Mouse (Mus musculus): Measurements from ENCODE around the gene Gm11939. TPM values are rescaled to one million over a fixed set of nuclear protein-coding genes. Genes with fewer than 3 reads are reported as not detected.
"Not testable (repeated sequence)": the region's sequence is repeated elsewhere in the genome, so short reads cannot be mapped to it uniquely, and the experiment has no call there.

Gm11939 gene
- not detected in 2 replicates for polyA plus RNA-seq (2012; rRNA removed)

GRCm38 (mm10) chr11:99559366-99559765 lies at the start of gene Gm11939:
TSS of gene Gm11939 (minus strand) at chr11:99559466.
- no peak for TF ChIP-seq POLR2A (IDR thresholded peaks at IDR 0.05; ENCODE audit: extremely low read depth, insufficient read depth, low read length)
- no peak for TF ChIP-seq CTCF (IDR thresholded peaks at IDR 0.05; ENCODE audit: extremely low read depth, insufficient read depth, low read length)
- Histone ChIP-seq H3K27ac (ENCODE audit: insufficient read depth, low read length) (no peak within 1 kb of the TSS), H3K4me1 (ENCODE audit: control insufficient read depth, insufficient read depth, low read length) (no peaks in the 10 kb centered on the region; the same call in 1 of the 2 replicates), H3K4me3 (ENCODE audit: insufficient read depth, low read length) (no peak within 1 kb of the TSS)

- H3K27ac ChIP-seq (ENCODE audit: insufficient read depth, low read length); H3K4me1 ChIP-seq (ENCODE audit: control insufficient read depth, insufficient read depth, low read length); H3K4me3 ChIP-seq (ENCODE audit: insufficient read depth, low read length): not testable (repeated sequence)
These were observed 43.9 kb upstream of the Gm11939 start, which contains the start of gene Gm11938 for GRCm38 (mm10) chr11:99603208-99603607. TSS of gene Gm11938 (minus strand) at chr11:99603308.

- not testable (repeated sequence) for H3K4me1 ChIP-seq (ENCODE audit: control insufficient read depth, insufficient read depth, low read length); H3K27ac ChIP-seq (ENCODE audit: insufficient read depth, low read length); H3K4me3 ChIP-seq (ENCODE audit: insufficient read depth, low read length)
These were observed 38.5 kb upstream of the Gm11939 start, which contains the start of gene Krtap9-3 for GRCm38 (mm10) chr11:99597742-99598141. TSS of gene Krtap9-3 (minus strand) at chr11:99598105.

- Histone ChIP-seq H3K4me1 (ENCODE audit: control insufficient read depth, insufficient read depth, low read length) (no peaks in the 10 kb centered on the region), H3K4me3 (ENCODE audit: insufficient read depth, low read length) (no peak within 1 kb of the TSS), H3K27ac (ENCODE audit: insufficient read depth, low read length) (no peak within 1 kb of the TSS)
- TF ChIP-seq CTCF (IDR thresholded peaks at IDR 0.05; ENCODE audit: extremely low read depth, insufficient read depth, low read length) = no peak
- no peak for TF ChIP-seq POLR2A (IDR thresholded peaks at IDR 0.05; ENCODE audit: extremely low read depth, insufficient read depth, low read length)
These were observed 31.7 kb upstream of the Gm11939 start, which contains the start of gene Krtap1-3 for GRCm38 (mm10) chr11:99590981-99591380. TSS of gene Krtap1-3 (minus strand) at chr11:99591339.

DNA sequence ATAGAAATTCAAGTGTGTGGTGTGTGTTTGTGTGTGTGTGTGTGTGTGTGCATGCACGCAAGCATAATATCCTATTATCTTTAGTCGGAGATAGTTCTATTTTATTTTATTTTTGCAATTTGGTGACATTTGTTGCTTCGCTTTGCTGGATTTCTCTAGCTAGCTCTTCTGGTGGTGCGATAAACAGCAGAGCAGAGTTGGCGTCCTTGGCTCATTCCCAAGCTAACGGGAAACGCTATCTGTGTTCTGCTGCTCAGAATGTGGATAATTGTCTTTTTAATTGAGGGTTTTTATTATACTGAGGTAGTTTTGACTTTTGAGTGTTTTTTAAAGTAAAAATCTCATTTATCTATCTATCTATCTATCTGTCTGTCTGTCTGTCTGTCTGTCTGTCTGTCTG lies 25.8 kb upstream of the Gm11939 start:
- no peaks in the 10 kb centered on the region for H3K4me1 ChIP-seq (ENCODE audit: control insufficient read depth, insufficient read depth, low read length)
- H3K27ac ChIP-seq (ENCODE audit: insufficient read depth, low read length) = no peak overlapping the region
- no peak overlapping the region for H3K4me3 ChIP-seq (ENCODE audit: insufficient read depth, low read length)
- TF ChIP-seq POLR2A (IDR thresholded peaks at IDR 0.05; ENCODE audit: extremely low read depth, insufficient read depth, low read length) (no peak), CTCF (IDR thresholded peaks at IDR 0.05; ENCODE audit: extremely low read depth, insufficient read depth, low read length) (no peak)

GRCm38 (mm10) chr11:99583245-99583704 lies 24.0 kb upstream of the Gm11939 start, which contains the start of gene Krtap1-4:
TSS of gene Krtap1-4 (minus strand) at chr11:99583654.
- Histone ChIP-seq H3K27ac (ENCODE audit: insufficient read depth, low read length) (no peak within 1 kb of the TSS), H3K4me1 (ENCODE audit: control insufficient read depth, insufficient read depth, low read length) (no peaks in the 10 kb centered on the region), H3K4me3 (ENCODE audit: insufficient read depth, low read length) (no peak within 1 kb of the TSS)
- TF ChIP-seq POLR2A (IDR thresholded peaks at IDR 0.05; ENCODE audit: extremely low read depth, insufficient read depth, low read length) (no peak), CTCF (IDR thresholded peaks at IDR 0.05; ENCODE audit: extremely low read depth, insufficient read depth, low read length) (no peak)

- Histone ChIP-seq H3K27ac (ENCODE audit: insufficient read depth, low read length) (no peak overlapping the region), H3K4me3 (ENCODE audit: insufficient read depth, low read length) (no peak overlapping the region), H3K4me1 (ENCODE audit: control insufficient read depth, insufficient read depth, low read length) (no peaks in the 10 kb centered on the region)
- TF ChIP-seq CTCF (IDR thresholded peaks at IDR 0.05; ENCODE audit: extremely low read depth, insufficient read depth, low read length) = no peak
- no peak for TF ChIP-seq POLR2A (IDR thresholded peaks at IDR 0.05; ENCODE audit: extremely low read depth, insufficient read depth, low read length)
These were observed 22.3 kb upstream of the Gm11939 start for GRCm38 (mm10) chr11:99581564-99581963.

DNA sequence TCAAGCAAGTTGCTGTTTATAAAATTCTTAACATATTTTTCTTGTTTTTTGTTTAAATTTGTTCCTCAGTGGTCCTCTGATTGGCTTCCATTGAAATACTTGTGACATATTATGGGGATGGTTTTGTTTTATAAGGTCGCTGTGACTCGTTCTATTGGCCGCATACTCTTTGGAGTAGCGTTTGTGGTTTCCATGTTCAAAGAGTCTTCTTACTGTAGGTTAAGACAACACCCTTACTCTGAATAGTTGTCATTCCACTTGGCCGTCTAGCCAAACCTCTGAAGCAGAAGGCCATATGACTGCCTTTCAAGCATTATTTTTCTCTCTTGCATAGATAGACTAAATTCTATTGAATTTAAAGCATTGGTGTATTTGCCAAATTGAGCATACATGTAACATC lies 21.8 kb upstream of the Gm11939 start:
- TF ChIP-seq CTCF (IDR thresholded peaks at IDR 0.05; ENCODE audit: extremely low read depth, insufficient read depth, low read length) = no peak
- TF ChIP-seq POLR2A (IDR thresholded peaks at IDR 0.05; ENCODE audit: extremely low read depth, insufficient read depth, low read length) = no peak
- Histone ChIP-seq H3K27ac (ENCODE audit: insufficient read depth, low read length) (no peak overlapping the region), H3K4me1 (ENCODE audit: control insufficient read depth, insufficient read depth, low read length) (no peaks in the 10 kb centered on the region), H3K4me3 (ENCODE audit: insufficient read depth, low read length) (no peak overlapping the region)

- TF ChIP-seq POLR2A (IDR thresholded peaks at IDR 0.05; ENCODE audit: extremely low read depth, insufficient read depth, low read length) = no peak
- TF ChIP-seq CTCF (IDR thresholded peaks at IDR 0.05; ENCODE audit: extremely low read depth, insufficient read depth, low read length) = no peak
These were observed 21.4 kb upstream of the Gm11939 start, which contains the start of gene Krtap1-5 for GRCm38 (mm10) chr11:99580636-99581035. TSS of gene Krtap1-5 (minus strand) at chr11:99581016.

DNA sequence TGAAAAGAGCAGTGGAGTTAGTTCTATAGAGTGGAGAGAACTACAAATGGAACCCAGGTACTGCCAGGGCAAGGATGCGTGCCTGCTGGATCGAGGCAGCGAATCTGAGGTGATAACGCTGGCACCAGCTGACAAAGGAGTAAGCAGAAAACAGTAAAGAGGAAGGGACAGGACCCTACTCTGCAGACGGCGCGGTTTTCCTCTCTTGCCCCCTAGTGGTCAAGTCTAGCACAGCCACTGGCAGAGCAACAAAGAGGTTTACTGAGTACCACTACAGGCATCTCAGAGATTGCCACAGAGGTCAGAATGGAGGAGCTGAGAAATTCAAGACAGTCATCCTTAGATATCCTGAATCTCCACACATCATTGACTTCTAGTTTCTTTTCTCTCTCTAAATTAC lies 14.8 kb upstream of the Gm11939 start:
- TF ChIP-seq CTCF (IDR thresholded peaks at IDR 0.05; ENCODE audit: extremely low read depth, insufficient read depth, low read length) = peak; percentile 62
- TF ChIP-seq POLR2A (IDR thresholded peaks at IDR 0.05; ENCODE audit: extremely low read depth, insufficient read depth, low read length) = no peak
- Histone ChIP-seq H3K4me3 (ENCODE audit: insufficient read depth, low read length) (no peak overlapping the region), H3K4me1 (ENCODE audit: control insufficient read depth, insufficient read depth, low read length) (no peaks in the 10 kb centered on the region), H3K27ac (ENCODE audit: insufficient read depth, low read length) (no peak overlapping the region)

More at GRCm38 (mm10) chr11:99580636-99581035, 21.4 kb upstream of the Gm11939 start, which contains the start of gene Krtap1-5:
- H3K4me3 ChIP-seq (ENCODE audit: insufficient read depth, low read length) = no peak within 1 kb of the TSS
- H3K27ac ChIP-seq (ENCODE audit: insufficient read depth, low read length) = no peak within 1 kb of the TSS
- no peaks in the 10 kb centered on the region for H3K4me1 ChIP-seq (ENCODE audit: control insufficient read depth, insufficient read depth, low read length)

Measured in cortical plate, adult 2 months (tissue).